Mouse (Mus musculus): ENCODE data around the gene March2. TPM values are rescaled to one million over a fixed set of nuclear protein-coding genes. Genes with fewer than 3 reads are reported as not detected.

The March2 gene
- 256 and 281 TPM in 2 replicates for polyA plus RNA-seq (2015; fragmentation: Nextera tagmentation; extraction: Ambion mirVana)

GRCm38 (mm10) chr17:33718384-33718881 is at the start of gene March2:
TSS of gene March2 (minus strand) at chr17:33718670.
- 0% methylated on average over 46 of the region's 46 CpGs for whole genome bisulfite sequencing (ENCODE audit: insufficient replicate concordance)
- no peaks in the 10 kb centered on the region for H3K9me3 ChIP-seq (replicated peaks; ENCODE audit: control insufficient read depth, low read length)
- H3K36me3 ChIP-seq (ENCODE audit: control insufficient read depth, insufficient read depth) = 0 out of 2 replicates have a peak, but pooled peaks cover 7% of the 10 kb centered on the region
- peak within 1 kb of the TSS; percentile 93 for H3K4me3 ChIP-seq (ENCODE audit: low read depth, low read length)
- peak within 1 kb of the TSS; percentile 96 for H3K9ac ChIP-seq (ENCODE audit: low read depth, low read length)
- peak within 1 kb of the TSS; percentile 68 for H3K4me2 ChIP-seq (ENCODE audit: low read depth, low read length)
- ATAC-seq (ENCODE audit: low read depth) = peak; percentile 98
- peak within 1 kb of the TSS; percentile 93 for H3K27ac ChIP-seq (ENCODE audit: low read length)
- H3K27me3 ChIP-seq (ENCODE audit: control insufficient read depth, insufficient read depth, low read depth, low read length) = no peaks in the 10 kb centered on the region
- H3K4me1 ChIP-seq (ENCODE audit: control insufficient read depth, low read depth, low read length) = peaks cover 36% of the 10 kb centered on the region

GRCm38 (mm10) chr17:33766389-33766788 is 47.9 kb upstream of the March2 start:
- Histone ChIP-seq H3K36me3 (ENCODE audit: control insufficient read depth, insufficient read depth) (no peaks in the 10 kb centered on the region), H3K4me2 (ENCODE audit: low read depth, low read length) (no peak overlapping the region), H3K9ac (ENCODE audit: low read depth, low read length) (no peak overlapping the region), H3K27ac (ENCODE audit: low read length) (no peak overlapping the region), H3K4me3 (ENCODE audit: low read depth, low read length) (no peak overlapping the region), H3K4me1 (ENCODE audit: control insufficient read depth, low read depth, low read length) (no peaks in the 10 kb centered on the region), H3K9me3 (replicated peaks; ENCODE audit: control insufficient read depth, low read length) (no peaks in the 10 kb centered on the region), H3K27me3 (ENCODE audit: control insufficient read depth, insufficient read depth, low read depth, low read length) (no peaks in the 10 kb centered on the region)
- 42% methylated on average over 3 of the region's 3 CpGs for WGBS (ENCODE audit: insufficient replicate concordance)
- ATAC-seq (ENCODE audit: low read depth) = no peak

DNA sequence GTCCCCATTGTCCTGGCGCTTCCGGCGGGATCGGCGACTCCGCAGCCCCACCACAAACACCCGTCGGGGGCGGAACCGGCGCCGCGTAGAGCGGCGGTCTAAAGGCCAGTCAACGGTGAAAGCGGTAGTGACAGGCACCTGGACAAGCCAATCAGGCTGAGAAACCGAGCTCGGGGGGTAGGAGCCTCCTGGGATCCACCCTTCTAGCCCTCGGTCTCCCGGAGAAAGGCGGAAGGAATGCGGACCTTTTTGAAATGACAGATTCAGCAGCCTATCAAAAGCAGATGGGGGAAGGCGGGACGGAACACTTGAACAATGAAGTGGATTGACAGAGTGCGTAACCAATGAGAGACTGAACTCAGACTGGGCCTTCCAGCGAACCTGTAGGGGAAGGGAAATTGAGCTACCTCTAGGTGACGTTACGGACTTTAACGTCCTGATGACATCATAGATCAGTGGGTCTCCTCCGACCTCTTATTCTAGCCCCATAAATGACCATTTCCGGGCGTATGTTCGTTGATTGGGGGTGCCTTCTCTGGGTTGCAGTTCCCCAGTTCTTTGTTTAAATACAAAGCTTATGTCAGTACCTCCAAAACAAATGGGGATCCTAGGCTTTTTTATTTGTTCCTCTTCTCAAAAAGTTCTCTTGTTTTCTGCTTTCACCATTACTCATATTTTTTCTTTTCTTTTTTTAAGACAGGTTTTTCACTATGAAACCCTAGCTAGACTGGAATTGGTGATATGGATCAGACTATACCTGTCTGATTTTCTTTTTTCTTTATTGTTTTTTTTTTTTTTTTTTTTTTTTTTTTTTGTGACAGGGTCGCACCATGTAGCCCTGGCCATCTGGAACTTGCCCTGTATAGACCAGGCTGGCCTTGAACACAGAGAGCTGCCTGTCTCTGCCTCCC is 42.0 kb upstream of the March2 start, which contains the start of gene Rab11b:
TSS of gene Rab11b (minus strand) at position 276 of the 911 bp plus-strand sequence.
- H3K27ac ChIP-seq (ENCODE audit: low read length) = peak within 1 kb of the TSS; percentile 100
- H3K4me2 ChIP-seq (ENCODE audit: low read depth, low read length) = peak within 1 kb of the TSS; percentile 91
- 3% methylated on average over 35 of the region's 35 CpGs for WGBS (ENCODE audit: insufficient replicate concordance)
- ATAC-seq (ENCODE audit: low read depth) = peak; percentile 96
- peaks cover 3% of the 10 kb centered on the region; the same call in 1 of the 2 replicates for H3K36me3 ChIP-seq (ENCODE audit: control insufficient read depth, insufficient read depth)
- H3K4me3 ChIP-seq (ENCODE audit: low read depth, low read length) = peak within 1 kb of the TSS; percentile 88
- peaks cover 40% of the 10 kb centered on the region for H3K4me1 ChIP-seq (ENCODE audit: control insufficient read depth, low read depth, low read length)
- no peaks in the 10 kb centered on the region for H3K9me3 ChIP-seq (replicated peaks; ENCODE audit: control insufficient read depth, low read length)
- peak within 1 kb of the TSS; percentile 98 for H3K9ac ChIP-seq (ENCODE audit: low read depth, low read length)
- H3K27me3 ChIP-seq (ENCODE audit: control insufficient read depth, insufficient read depth, low read depth, low read length) = no peaks in the 10 kb centered on the region

DNA sequence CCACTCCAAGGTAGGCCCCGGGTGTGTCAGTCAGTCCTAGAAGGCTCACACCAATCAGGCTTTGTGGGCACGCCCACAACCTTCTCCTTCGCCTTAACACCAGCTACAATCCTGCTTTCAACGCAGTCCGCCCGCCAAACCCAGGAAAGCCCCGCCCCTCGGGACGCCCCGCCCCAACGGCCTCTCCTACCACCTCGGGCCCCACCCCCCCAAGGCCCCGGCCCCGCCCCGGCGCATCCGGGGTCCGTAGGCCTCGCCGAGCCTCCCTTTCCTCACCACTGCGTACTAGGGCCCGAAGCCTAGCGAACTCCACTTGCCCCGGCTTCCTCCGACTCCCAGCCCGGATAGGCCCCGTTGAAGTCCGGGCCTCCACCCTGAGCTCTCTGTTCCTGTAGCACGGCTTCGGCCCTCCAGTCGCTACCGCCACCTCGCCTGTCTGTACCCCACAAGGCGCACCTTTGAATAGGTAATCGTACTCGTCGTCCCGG is 41.3 kb upstream of the March2 start:
- peaks cover 44% of the 10 kb centered on the region for H3K4me1 ChIP-seq (ENCODE audit: control insufficient read depth, low read depth, low read length)

GRCm38 (mm10) chr17:33757231-33757630 is 38.8 kb upstream of the March2 start:
- 0 out of 2 replicates have a peak overlapping the region, but pooled peaks have one; percentile 3 for H3K9ac ChIP-seq (ENCODE audit: low read depth, low read length)
- H3K9me3 ChIP-seq (replicated peaks; ENCODE audit: control insufficient read depth, low read length) = no peaks in the 10 kb centered on the region
- peaks cover 3% of the 10 kb centered on the region; the same call in 1 of the 2 replicates for H3K36me3 ChIP-seq (ENCODE audit: control insufficient read depth, insufficient read depth)
- no peak overlapping the region for H3K4me3 ChIP-seq (ENCODE audit: low read depth, low read length)
- H3K27ac ChIP-seq (ENCODE audit: low read length) = no peak overlapping the region
- H3K27me3 ChIP-seq (ENCODE audit: control insufficient read depth, insufficient read depth, low read depth, low read length) = no peaks in the 10 kb centered on the region
- no peak overlapping the region for H3K4me2 ChIP-seq (ENCODE audit: low read depth, low read length)
- H3K4me1 ChIP-seq (ENCODE audit: control insufficient read depth, low read depth, low read length) = peaks cover 44% of the 10 kb centered on the region
- WGBS (ENCODE audit: insufficient replicate concordance) = 46% methylated on average over 4 of the region's 4 CpGs
- ATAC-seq (ENCODE audit: low read depth) = no peak

More for the DNA sequence above, 41.3 kb upstream of the March2 start:
- Histone ChIP-seq H3K27me3 (ENCODE audit: control insufficient read depth, insufficient read depth, low read depth, low read length) (no peaks in the 10 kb centered on the region), H3K9me3 (replicated peaks; ENCODE audit: control insufficient read depth, low read length) (no peaks in the 10 kb centered on the region), H3K36me3 (ENCODE audit: control insufficient read depth, insufficient read depth) (peaks cover 3% of the 10 kb centered on the region; the same call in 1 of the 2 replicates), H3K4me3 (ENCODE audit: low read depth, low read length) (peak overlapping the region; percentile 88), H3K9ac (ENCODE audit: low read depth, low read length) (peak overlapping the region; percentile 98), H3K27ac (ENCODE audit: low read length) (peak overlapping the region; percentile 100), H3K4me2 (ENCODE audit: low read depth, low read length) (peak overlapping the region; percentile 91)
- under 1% methylated on average over 38 of the region's 38 CpGs for WGBS (ENCODE audit: insufficient replicate concordance)
- peak; percentile 77 for ATAC-seq (ENCODE audit: low read depth)

DNA sequence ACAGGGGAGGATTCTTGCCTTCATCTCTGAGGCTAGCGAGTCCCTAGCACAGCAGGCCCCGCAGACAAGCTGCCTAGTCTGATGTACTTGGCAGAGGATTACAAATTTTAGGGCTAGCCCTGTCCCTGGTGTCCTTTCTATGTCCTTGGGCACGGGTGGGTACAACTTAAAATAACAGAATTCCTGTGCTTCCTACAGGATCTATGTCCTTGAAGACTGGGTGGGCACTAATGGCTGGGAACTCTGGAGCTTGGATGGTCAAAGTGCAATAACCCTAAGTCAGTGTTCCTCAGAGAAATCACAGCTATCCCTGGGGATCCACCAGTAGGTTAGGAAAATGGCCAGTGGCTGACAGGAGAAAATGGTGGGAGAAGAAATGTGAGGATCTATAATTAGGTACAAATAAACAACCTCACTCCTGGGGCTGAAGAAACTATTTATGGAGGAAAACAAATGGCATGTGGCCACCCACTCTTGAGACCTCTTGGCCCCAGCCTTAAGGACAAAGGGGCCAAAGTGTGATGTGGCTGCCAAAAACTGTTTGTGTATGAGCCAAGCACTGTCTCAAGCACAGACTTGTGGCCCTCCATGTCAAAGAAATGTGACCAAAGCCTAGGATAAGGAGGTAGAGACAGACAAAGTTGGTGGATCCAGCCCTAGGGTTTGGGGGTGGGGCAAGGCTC is 37.8 kb upstream of the March2 start:
- WGBS (ENCODE audit: insufficient replicate concordance) = 81% methylated on average over 3 of the region's 3 CpGs
- H3K27me3 ChIP-seq (ENCODE audit: control insufficient read depth, insufficient read depth, low read depth, low read length) = no peaks in the 10 kb centered on the region
- no peak for ATAC-seq (ENCODE audit: low read depth)
- H3K4me2 ChIP-seq (ENCODE audit: low read depth, low read length) = no peak overlapping the region
- peaks cover 44% of the 10 kb centered on the region for H3K4me1 ChIP-seq (ENCODE audit: control insufficient read depth, low read depth, low read length)
- H3K27ac ChIP-seq (ENCODE audit: low read length) = no peak overlapping the region
- H3K4me3 ChIP-seq (ENCODE audit: low read depth, low read length) = no peak overlapping the region
- H3K9me3 ChIP-seq (replicated peaks; ENCODE audit: control insufficient read depth, low read length) = no peaks in the 10 kb centered on the region
- H3K9ac ChIP-seq (ENCODE audit: low read depth, low read length) = no peak overlapping the region
- peaks cover 3% of the 10 kb centered on the region; the same call in 1 of the 2 replicates for H3K36me3 ChIP-seq (ENCODE audit: control insufficient read depth, insufficient read depth)

DNA sequence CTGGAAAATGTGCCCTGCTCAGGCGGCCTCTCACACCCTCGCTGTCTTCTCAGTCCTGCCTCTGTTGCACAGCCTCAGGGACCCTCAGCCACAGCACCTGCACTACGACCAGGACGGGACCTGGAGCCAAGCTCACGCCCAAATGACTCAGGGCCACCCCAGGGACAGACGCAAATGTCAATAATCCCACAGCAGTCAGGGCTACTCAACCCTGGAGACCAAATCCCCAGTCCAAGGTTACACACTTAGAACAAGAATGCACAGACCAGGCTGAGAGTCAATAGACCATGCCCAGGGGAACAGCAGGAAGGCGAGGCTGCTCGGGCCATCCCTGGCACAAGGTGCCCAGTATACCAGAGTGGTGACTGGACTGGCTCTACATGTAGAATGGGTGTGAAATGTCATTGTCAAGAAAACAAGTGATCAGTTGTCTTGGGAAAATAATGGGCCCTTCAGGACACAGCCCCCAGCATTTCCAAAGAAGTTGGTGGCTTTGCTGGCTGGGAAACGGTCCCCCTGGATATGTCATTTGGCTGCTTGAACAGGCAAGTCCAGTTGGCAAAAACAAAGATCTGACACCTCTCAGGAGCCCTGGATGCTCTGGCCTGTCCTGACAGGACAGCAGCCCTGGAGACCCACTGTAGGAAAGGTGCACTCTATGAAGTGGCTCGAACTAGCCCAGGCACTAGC is 37.1 kb upstream of the March2 start:
- no peak overlapping the region for H3K4me3 ChIP-seq (ENCODE audit: low read depth, low read length)
- no peaks in the 10 kb centered on the region for H3K27me3 ChIP-seq (ENCODE audit: control insufficient read depth, insufficient read depth, low read depth, low read length)
- H3K4me2 ChIP-seq (ENCODE audit: low read depth, low read length) = no peak overlapping the region
- peaks cover 41% of the 10 kb centered on the region for H3K4me1 ChIP-seq (ENCODE audit: control insufficient read depth, low read depth, low read length)
- H3K27ac ChIP-seq (ENCODE audit: low read length) = 0 out of 2 replicates have a peak overlapping the region, but pooled peaks have one; percentile 12
- H3K9ac ChIP-seq (ENCODE audit: low read depth, low read length) = no peak overlapping the region
- H3K9me3 ChIP-seq (replicated peaks; ENCODE audit: control insufficient read depth, low read length) = no peaks in the 10 kb centered on the region
- 81% methylated on average over 10 of the region's 10 CpGs for WGBS (ENCODE audit: insufficient replicate concordance)
- peaks cover 3% of the 10 kb centered on the region; the same call in 1 of the 2 replicates for H3K36me3 ChIP-seq (ENCODE audit: control insufficient read depth, insufficient read depth)
- ATAC-seq (ENCODE audit: low read depth) = no peak

GRCm38 (mm10) chr17:33754656-33755055 is 36.2 kb upstream of the March2 start:
- Histone ChIP-seq H3K27me3 (ENCODE audit: control insufficient read depth, insufficient read depth, low read depth, low read length) (no peaks in the 10 kb centered on the region), H3K9me3 (replicated peaks; ENCODE audit: control insufficient read depth, low read length) (no peaks in the 10 kb centered on the region), H3K4me3 (ENCODE audit: low read depth, low read length) (no peak overlapping the region), H3K36me3 (ENCODE audit: control insufficient read depth, insufficient read depth) (peaks cover 3% of the 10 kb centered on the region), H3K4me2 (ENCODE audit: low read depth, low read length) (no peak overlapping the region), H3K4me1 (ENCODE audit: control insufficient read depth, low read depth, low read length) (peaks cover 41% of the 10 kb centered on the region), H3K27ac (ENCODE audit: low read length) (no peak overlapping the region), H3K9ac (ENCODE audit: low read depth, low read length) (no peak overlapping the region)
- WGBS (ENCODE audit: insufficient replicate concordance) = 70% methylated on average over 1 of the region's 1 CpGs
- ATAC-seq (ENCODE audit: low read depth) = no peak

Measured in liver, embryonic 16.5 days (tissue).